Mouse (Mus musculus) brain, embryonic 14.5 days (tissue): ENCODE results near the gene Cbx4.

Experiments used
- CTCF ChIP-seq: fragments of 200-500 bp; IDR thresholded peaks from 2 replicates; pipeline ENCODE4 v1.5.1; 2012; ENCODE audit warnings: inconsistent platforms, mild to moderate bottlenecking, moderate library complexity, borderline replicate concordance; ENCODE audit not compliant: insufficient read depth, insufficient read length; ENCODE audit errors: extremely low read depth
- POLR2A ChIP-seq: fragments of 200-500 bp; IDR thresholded peaks from 2 replicates; pipeline ENCODE4 v1.6.1; 2012; ENCODE audit warnings: mild to moderate bottlenecking, inconsistent platforms, borderline replicate concordance; ENCODE audit not compliant: poor library complexity, insufficient read depth, insufficient read length, severe bottlenecking; ENCODE audit errors: extremely low read depth

GRCm38 (mm10) chr11:119108573-119109263 lies 22.7 kb upstream of the Cbx4 start:
- TF ChIP-seq POLR2A, result no peak
- no peak for TF ChIP-seq CTCF
